Mouse (Mus musculus): ENCODE data around the gene Dglucy. TPM values are rescaled to one million over a fixed set of nuclear protein-coding genes. Genes with fewer than 3 reads are reported as not detected.

Dglucy gene
- 1 to 10 TPM; 3.9 to 5.0 TPM for total RNA-seq (2021)
- long read RNA-seq, experiment 1, partial matches to known transcripts = 0 of 7 reads
- long read RNA-seq, experiment 1, other reads (novel, unspliced or antisense) = 2 of 7 reads
- long read RNA-seq, experiment 2, transcript Dglucy-201 (13 exons, 3,295 nt) = major isoform, 5 of 9 reads
- long read RNA-seq, experiment 2, partial matches to known transcripts = 0 of 9 reads
- long read RNA-seq, experiment 2, other reads (novel, unspliced or antisense) = 3 of 9 reads

DNA sequence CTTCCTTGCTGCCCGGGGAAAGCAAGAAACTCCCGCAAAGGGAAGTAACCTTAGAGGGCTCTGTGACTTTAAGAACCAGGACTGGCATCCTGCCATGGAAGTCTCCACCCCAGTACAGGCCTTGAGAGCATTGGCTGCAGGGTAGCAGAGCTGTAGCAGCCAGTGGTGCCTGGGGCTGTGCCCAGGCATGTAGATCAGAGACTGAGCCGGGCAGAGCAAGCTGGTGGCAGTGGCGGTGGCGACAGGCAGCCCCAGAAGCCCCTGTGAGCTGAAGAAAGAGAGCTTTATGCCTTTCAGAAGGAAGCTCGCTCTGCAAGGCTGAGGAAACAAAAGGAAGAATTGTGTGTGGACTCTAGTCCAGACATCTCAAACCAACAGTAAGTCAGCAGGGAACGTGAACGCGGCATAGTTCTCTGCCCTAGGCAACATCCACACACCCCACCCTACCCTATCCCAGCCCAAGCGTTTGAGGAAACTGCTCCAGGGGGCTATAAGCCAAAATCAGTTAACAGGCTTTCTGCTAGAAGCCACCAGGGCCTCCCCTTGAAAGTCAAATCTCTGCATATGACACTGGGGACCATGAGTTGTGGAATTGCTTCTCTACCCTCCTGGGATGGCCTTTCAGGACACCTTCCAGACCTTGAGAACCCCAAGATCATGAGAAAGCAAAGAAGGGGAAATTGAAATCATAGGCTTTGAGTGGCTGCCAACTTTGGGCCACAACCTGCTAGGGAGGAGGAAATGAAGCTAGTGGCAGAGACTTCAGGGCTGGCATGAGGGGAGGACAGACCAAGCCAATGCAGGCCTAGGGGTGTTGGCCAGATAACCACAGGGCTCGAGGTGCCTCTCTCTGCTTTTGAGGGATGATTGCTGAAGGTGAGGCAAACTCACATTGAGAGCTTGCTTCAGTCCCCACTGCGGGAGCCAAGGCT lies at the start of gene Dglucy:
Gene Dglucy (plus strand): TSS at position 124 of the 932 bp plus-strand sequence.
- peak; percentile 93 for DNase-seq

DNA sequence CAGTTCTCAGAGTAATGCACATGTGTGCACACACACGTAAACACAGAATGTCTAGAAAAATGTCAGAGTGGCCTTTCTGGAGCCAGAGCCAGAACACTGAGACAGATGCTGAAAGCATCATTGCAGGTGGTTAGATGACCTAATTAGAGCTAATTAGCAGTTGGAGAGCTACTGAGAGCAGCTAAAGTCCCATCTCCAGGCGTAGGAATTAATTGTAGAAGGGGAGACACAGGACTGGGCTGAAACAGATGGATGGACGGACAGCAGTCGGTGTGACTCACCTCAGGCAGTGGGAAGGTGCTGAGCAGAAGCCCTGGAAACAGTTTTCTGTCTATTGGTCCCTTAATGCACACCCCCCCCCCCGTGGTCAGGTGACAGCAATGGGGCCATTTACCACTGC lies 43.7 kb upstream of the Dglucy start:
- no peak for DNase-seq

- no peak for DNase-seq
Observed at GRCm38 (mm10) chr12:100735581-100735980, 43.3 kb upstream of the Dglucy start.

GRCm38 (mm10) chr12:100738498-100738897 lies 40.4 kb upstream of the Dglucy start:
- no peak for DNase-seq

GRCm38 (mm10) chr12:100739011-100739570 lies 39.8 kb upstream of the Dglucy start:
- no peak for DNase-seq

- no peak for DNase-seq
Observed at GRCm38 (mm10) chr12:100740313-100740712, 38.5 kb upstream of the Dglucy start.

- no peak for DNase-seq
Observed at GRCm38 (mm10) chr12:100742468-100742867, 36.4 kb upstream of the Dglucy start.

- no peak for DNase-seq
Observed at GRCm38 (mm10) chr12:100752977-100753376, 25.9 kb upstream of the Dglucy start.

DNA sequence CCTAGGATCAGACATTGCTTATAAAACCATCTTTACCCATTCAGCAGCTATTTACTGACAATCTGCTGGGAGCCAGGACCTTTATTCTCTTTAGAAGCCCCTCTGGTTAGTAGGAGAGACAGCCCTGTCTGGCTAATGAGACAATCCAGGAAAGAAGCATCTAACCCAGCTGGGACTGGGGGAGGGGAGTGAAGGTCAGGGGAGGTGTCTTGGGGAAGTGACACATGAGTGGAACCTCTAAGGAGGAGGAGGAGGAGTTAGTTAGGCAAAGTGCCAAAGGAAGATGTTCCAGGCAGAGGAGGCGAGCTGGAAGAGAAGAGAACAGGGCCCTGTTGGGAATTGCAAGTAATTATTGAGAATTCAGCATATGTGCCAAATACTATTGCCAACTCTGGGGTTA lies 25.1 kb upstream of the Dglucy start:
- no peak for DNase-seq

- no peak for DNase-seq
Observed at GRCm38 (mm10) chr12:100757427-100757826, 21.4 kb upstream of the Dglucy start.

- no peak for DNase-seq
Observed at GRCm38 (mm10) chr12:100762663-100763425, 16.0 kb upstream of the Dglucy start.

- no peak for DNase-seq
Observed at GRCm38 (mm10) chr12:100764329-100765018, 14.4 kb upstream of the Dglucy start.

- no peak for DNase-seq
Observed at GRCm38 (mm10) chr12:100769871-100770270, 9.0 kb upstream of the Dglucy start.

- no peak for DNase-seq
Observed at GRCm38 (mm10) chr12:100770765-100771164, 8.1 kb upstream of the Dglucy start.

- peak; percentile 61 for DNase-seq
Observed at GRCm38 (mm10) chr12:100772230-100772984, 6.5 kb upstream of the Dglucy start.

DNA sequence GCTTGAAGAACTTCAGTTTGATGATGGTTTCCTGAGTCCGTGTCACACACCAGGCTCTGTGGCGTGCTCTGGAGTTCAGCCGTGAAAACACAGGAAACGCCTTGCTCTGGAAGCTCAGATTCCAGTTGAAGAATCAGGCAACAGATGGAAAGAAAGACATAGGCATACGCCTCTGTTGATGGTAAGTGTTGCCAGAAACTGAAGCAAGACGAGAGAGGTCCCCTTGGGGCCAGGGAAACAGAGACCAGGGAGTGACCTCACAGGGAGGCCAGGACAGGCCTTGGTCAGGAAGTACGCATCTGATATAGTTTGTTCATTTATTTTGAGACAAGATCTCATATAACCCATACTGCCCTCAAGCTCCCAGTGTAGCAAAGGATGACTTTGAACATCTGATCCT lies 4.1 kb upstream of the Dglucy start:
- no peak for DNase-seq

DNA sequence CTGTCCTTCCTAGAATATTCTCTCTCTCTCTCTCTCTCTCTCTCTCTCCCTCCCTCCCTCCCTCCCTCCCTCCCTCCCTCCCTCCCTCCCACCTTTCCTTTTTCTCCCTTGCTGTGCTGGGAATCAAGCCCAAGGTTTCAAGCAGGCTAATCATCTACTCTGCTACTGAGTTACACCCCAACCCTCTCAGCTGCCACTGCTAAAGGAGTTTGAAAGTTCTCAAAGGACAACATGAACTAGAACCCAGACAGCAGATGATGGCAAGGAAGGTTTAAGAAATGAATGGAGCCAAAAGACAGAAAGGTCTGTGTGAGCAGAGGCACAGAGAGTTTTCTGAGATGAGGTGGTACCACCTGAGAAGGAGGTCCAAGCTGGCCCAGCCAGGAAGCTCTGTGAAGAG lies 3.6 kb upstream of the Dglucy start:
- DNase-seq = no peak

DNA sequence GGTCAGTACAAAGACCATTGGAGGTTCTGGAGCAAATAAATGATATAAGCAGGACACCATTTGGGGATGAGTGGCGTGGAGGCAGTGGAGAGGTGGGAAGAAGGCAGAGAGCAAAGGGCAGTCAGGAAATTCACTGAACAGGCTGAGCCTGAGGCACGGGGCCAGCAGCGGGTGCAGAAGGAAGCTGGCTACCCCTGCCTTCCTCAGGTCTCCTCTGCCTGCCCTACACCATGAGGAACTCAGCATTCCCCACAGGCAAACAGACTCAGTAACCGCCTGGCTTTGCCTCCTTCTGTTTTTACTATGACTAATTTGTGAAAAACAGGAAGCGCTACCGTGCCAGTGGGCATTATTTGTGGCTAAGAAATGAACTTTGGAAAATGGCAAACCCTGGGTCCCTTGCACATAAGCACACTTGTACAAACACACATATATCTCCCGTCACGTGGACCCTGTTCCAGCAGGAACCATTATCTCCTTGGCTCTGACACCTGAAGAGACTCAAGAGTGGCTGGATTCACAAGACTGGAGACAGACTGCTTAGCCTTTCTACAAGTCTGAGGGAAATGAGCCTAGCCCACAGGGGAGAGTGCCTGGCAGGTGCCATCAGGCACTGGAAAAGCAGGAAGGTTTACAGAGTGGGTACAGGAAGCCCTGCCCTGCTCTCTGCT lies 2.8 kb upstream of the Dglucy start:
- DNase-seq = no peak

GRCm38 (mm10) chr12:100776991-100777390 lies 1.9 kb upstream of the Dglucy start:
- DNase-seq = no peak

GRCm38 (mm10) chr12:100778276-100778933 lies 452 bp upstream of the Dglucy start:
- no peak for DNase-seq

All from gastrocnemius, postnatal 10 days (tissue).